Mouse (Mus musculus) spleen, postnatal 4 days (tissue): ENCODE data around the gene Wdr13.

ENCODE experiments used
- DNase-seq, 2 experiments: peaks; one replicate each; pipeline ENCODE4 v3.0.0; 2022; ENCODE audit warnings: low spot score in 2 of 2

Gene Wdr13

DNA sequence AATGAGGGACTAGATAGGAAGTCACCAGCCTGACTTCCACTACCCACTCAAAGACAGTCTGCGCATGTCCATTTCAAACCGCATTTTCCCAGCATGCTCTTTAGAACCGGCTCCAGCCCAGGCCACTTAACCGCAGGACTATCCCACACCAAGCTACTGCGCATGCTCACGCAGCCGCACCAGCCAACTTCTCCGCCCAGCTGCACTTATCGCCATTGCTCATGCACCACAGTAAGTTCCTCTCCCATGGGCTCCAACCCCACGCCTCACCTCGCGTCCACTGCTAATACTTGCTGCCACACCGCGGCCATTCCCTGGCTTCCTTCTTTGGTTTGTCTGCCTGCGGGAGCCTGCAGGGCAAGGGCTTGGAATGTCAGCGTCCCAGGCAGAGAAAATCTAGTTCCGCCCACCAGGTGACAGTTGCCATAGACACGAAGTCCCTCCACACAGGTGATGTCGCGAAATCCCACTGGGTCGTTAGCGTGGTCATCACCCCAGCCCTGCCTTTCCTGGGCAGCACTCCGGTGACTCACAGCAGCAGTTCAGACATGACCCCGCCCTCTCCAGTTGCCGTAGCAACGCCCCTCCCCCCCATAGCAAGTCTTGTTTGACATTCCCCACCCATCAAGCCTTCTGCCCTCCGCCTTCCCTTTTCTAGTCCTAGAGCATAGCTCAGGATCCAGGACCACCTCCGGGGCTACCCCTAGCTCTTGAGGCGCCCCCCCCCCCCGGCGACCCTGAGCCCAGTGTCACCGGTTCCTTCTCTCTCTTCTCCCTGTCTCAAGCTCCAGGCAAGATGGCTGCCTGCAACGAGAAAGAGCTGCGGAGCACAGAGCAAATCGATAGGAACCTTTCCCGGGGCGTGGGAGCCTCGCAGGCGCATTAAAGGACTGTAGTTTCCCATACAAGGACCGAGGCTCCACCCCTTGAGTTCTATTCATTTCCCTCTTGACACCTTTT lies at the start of gene Wdr13:
Gene Wdr13 (minus strand): TSS at position 876 of the 960 bp plus-strand sequence.
- peak; percentile 90 to 93 for DNase-seq

DNA sequence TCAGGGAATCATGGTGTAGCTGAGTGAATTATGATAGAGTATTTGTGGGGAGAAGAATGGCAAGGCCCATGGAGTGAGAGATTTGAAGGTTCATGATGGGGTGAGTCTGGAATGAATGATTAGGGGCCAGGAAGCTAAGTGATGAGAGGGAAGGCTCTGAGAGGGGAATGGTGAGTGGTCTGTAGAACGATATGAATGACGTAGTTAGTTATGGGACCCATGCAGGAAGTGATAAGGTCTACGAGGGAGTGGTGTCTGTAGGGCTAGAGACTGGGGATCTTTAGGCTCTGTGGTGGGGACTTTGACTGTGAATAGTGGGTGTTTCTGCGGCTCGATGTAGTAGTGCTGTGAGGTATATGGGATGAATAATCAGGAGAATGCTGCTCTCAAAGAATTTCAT lies 47.0 kb upstream of the Wdr13 start:
- DNase-seq, result no peak

- no peak for DNase-seq
Observed at GRCm38 (mm10) chrX:8178871-8179270, 46.2 kb upstream of the Wdr13 start.

- DNase-seq, result peak; percentile 82 to 88
Observed at GRCm38 (mm10) chrX:8175504-8176385, 43.1 kb upstream of the Wdr13 start, which contains the start of gene Tbc1d25. TSS of gene Tbc1d25 (minus strand) at chrX:8176181.

DNA sequence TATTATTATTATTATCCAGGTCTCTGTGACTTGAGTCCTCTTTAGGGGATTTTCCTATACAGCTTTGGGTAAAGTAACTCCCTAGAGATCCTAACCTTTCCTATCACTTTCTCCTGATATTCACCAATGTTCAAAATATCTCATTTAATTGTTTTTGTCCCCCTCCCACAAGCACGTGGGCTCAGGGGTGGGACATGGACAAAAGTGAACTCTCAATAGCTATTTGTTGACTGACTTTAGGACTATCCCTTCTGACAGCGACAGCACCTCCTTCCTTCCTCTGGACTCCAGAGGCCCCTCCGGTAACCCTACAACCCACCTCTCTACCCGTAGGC lies 42.4 kb upstream of the Wdr13 start:
- DNase-seq, result no peak

DNA sequence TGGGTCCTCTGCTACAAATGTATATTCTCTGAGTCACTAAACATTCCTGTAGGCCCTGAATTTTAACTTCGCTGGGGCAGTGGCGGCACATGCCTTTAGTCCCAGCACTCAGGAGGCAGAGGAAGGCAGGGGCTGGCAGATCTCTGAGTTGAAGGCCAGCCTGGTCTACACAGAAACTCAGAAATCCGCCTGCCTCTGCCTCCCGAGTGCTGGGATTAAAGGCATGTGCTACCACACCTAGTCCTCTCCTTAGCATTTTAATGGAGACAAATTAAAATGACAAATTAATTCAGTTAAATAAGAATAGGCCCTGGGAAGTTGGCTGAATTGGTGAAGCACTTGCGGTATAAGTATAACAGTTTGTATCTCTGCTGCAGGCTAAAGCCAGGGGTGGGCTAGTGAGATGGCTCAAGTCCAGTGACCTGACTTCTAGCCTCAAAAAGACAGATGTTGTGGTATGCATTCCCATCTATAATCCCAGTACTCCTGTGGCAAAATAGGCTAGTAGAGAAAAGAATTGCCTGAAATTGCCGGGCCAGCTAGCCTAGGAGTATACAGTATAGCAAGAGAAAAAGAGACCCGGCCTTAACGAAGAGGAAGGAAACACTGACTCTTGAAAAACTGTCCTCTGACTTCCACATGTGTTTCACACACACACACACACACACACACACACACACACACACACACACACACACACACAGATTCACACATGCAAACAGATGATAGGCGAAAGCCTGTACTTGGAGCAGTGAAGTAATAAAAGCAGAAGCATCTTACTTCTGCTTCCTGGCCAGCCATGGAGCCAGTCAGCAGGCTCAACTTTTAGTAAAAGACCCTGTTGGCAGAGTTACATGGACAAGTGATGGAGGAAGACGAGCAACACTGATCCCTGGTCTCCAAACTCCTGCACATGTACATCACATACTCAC lies 35.3 kb upstream of the Wdr13 start:
- DNase-seq, result no peak

GRCm38 (mm10) chrX:8164471-8164870 lies 31.8 kb upstream of the Wdr13 start:
- no peak for DNase-seq

DNA sequence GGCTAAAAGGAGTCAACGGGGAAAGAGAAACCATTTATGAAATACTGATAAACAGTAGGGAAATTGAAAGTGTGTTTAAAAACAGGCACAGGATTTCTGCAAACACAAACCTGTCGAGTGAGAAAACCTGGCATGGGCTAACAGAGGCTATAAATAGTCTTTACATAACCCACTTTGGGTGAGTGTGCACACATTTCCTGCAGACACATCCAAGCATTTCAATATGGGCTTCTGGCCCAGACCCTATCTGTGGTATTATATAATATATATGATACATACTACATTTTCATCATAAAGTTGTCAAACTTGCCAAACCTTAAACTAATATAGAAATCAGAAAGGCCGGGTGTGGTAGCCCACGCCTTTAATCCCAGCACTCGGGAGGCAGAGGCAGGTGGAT lies 30.4 kb upstream of the Wdr13 start:
- no peak for DNase-seq

DNA sequence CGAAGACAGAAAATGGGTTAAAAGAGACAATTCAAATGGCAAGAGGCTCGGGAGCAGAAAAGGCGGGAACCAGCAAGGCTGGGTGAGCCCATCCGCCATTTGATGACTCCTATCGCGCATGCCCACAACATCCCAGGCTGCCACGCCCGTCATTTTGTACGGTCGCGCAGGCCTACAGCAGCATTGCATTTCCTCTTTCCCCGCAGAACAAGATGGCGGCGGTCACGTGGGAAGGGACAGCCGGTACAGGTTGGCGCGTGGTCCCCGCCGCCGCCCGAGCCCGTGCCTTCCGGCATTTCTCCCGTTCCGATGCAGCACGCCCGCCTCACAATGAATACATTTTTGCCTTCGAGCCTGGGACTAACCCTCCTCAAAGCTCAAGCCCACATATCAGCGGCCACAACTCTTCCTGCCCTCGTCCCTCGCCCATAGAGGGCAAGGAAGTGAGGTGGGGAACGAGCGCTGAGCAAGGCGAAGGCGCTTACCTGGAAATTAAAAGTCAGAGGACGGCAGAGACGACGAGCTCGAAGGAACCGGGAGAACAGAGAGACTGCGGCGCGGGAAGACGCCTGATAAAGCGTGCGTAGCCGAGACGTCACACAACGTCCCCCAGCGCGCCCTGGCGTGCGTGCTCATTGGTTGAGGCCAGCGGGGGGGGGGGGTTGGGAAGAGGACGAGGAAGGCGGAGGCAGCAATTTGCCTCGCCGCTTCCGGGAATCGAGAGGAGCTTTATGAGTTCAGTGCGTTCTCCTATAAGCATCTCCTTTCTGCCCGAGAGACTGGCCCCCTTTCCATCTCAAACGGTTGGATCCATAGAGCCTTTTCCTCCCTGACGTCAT lies 12.7 kb upstream of the Wdr13 start, which contains the start of gene Rbm3:
Gene Rbm3 (minus strand): TSS at position 728 of the 839 bp plus-strand sequence.
- DNase-seq, result peak; percentile 88 to 91

- DNase-seq, result peak; percentile 17 to 59
Observed at GRCm38 (mm10) chrX:8143750-8144149, 11.1 kb upstream of the Wdr13 start.

DNA sequence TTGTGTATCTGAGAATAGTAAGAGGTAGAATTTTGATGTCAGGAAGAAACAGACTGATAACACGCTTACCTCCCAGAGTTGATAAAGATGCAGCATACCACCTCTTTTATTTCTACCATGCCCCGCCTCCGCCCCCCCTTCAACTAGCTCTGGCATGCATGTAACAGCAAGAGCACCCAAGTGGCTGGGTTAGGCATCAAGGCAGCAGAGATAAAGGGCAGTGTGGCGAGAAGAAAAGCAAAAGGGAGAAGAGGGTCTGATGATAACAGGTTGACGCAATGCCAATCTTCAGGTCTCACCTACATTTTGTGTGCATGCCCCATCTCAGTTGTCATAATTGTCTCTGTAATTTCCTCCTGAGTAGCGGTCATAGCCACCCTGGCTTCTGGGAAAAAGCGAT lies 10.3 kb upstream of the Wdr13 start:
- no peak for DNase-seq

GRCm38 (mm10) chrX:8141058-8141457 lies 8.4 kb upstream of the Wdr13 start:
- no peak for DNase-seq

DNA sequence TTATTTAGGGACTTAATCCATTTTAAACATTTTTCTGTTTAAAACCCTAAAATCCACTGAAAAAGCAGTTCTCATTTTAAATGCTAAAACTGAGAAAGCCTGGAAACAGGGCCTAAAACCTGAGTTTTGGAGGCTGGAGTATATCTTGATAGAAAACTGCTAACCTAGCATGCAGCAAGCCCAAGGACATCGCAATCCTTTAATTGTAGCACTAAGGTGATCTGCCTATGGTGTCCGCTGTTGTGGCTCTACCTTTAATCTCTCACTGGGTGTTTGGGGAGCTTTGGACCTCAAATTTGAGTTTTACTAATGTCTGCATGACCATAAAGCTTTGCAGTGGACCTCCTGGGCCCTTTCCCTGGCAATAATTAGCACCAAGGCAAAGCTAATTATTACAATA lies 7.8 kb upstream of the Wdr13 start:
- DNase-seq, result no peak

DNA sequence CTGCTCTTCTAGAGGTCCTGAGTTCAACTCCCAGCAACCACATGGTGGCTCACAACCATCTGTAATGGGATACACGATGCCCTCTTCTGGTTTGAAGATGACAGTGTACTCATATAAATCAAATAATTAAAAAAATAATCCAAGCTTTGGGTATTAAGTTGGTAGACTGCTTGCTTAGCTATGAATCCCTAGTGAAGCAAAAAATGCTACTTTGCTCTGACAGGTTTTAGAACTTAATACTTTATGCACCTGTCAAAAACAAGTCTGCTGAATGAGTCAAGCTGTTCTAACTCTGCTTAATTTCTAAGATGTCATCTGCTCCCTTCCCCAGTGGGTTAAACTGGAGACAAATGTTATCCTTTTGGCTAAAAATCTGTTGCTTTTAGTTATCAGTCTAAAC lies 6.8 kb upstream of the Wdr13 start:
- no peak for DNase-seq

GRCm38 (mm10) chrX:8135886-8136285 lies 3.2 kb upstream of the Wdr13 start:
- no peak for DNase-seq

DNA sequence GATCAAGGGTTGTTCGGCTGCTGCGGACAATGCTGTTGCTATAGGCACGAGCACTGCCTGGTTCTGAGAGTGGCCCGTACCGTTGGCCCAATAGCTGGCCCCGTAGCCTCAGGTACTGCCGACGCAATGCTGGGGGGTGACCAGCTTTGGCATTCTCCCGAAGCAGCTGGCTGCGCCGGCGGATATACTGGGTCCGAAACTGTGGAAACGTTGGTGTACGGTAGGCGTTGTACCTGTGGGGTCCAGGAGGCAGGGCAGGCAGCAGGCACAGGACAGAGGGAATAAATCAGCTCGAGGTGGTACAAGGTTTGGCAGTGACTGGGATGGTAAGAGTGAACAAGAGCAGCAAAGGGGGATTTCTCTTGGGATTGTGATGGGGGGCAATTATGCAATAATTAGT lies 1.3 kb downstream of the Wdr13 start:
- no peak for DNase-seq

DNA sequence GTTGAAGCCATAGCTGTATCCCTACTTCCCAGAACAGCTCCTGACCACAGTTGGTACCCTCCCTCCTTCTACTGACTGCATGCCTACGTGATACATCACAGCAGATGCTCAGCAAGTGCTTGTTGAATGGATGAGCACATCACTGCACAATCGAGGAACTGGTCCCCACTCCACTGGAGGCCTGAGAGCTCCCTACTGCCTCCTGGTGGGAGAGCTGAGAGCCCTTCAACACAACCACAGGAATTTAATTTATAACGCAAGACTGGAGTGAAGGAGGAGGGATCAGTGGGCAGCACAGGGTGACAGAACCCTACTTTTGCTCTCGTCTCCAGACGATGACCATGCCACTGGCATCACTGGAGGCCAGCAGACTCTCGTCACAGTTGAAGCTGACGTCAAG lies 7.5 kb downstream of the Wdr13 start:
- no peak for DNase-seq

DNA sequence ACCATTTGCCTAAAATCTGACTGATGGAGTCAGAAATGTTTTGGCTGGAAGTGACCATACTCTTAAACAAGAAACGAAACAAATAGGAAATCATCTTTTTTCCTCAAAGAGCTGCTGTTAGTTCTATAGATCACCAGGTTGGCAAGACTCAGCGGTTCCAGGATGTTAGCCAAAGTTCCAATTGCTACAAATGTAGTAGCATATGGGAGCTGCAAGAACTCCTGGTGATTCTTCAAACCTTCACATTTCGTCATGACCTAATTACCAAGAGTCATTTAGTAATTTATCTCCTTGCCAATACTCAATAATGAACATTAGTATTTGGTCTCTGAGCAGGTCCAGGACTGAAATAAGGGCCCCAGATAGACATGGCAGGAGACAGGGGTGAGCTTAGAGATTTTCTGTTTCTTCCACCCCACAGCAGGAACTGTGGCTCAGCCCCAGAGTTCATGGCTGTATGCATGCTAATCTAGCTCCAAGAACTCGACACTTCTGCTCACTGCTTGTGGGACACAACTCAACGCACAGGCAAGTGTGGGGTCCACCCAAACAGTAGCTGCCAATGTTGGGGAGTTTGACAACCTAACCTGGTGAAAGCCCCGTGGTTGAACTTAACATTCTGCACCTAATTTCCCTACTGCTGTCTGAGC lies 8.7 kb downstream of the Wdr13 start:
- DNase-seq, result no peak

DNA sequence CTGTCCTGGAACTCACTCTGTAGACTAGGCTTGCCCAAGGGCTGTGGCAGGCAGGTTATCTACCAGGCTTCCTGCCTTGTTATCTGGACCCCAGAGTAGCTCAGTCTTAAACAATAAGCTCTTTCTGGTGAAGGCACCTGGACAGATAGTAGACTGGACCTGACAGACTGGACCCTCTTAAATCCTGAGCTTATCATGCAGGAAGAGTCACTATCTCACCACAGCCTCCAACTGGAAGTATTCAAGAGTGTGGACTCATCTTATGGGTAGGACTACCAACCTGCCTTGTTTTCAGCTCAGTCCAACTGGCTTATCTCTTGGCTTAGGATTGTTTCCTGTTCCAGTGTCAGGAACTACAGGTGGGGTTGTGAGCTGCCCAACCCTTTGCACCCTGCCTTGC lies 15.4 kb downstream of the Wdr13 start:
- DNase-seq, result no peak

DNA sequence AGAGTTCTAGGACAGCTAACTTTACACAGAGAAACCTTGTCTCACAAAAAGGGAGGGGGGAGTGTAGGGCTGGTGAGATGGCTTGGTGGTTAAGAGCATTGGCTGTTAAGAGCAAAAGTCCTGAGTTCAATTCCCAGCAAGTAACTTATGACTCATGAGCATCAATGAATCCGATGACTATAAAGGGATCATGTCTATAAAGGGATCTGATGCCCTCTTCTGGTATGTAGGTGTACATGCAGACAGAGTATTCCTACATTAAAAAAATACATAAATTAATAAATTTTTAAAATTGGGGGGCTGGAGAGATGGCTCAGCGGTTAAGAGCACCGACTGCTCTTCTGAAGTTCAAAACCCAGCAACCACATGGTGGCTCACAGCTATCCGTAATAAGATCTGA lies 17.4 kb downstream of the Wdr13 start:
- no peak for DNase-seq
